Mouse (Mus musculus) bone marrow macrophage, adult 2 months (primary cell): ENCODE measurements around the gene Bdkrb1. TPM values are rescaled to one million over a fixed set of nuclear protein-coding genes. Genes with fewer than 3 reads are reported as not detected.

ENCODE experiments used
- H3K27ac ChIP-seq: 2 replicates; pipeline ENCODE4 v1.5.1; 2012; ENCODE audit warnings: low read depth, low read length; ENCODE audit not compliant: insufficient read depth
- H3K4me1 ChIP-seq: 2 replicates; pipeline ENCODE4 v1.6.1; 2012; ENCODE audit warnings: low read length; ENCODE audit not compliant: control insufficient read depth, insufficient read depth
- H3K4me3 ChIP-seq: 2 replicates; pipeline ENCODE4 v1.5.1; 2012; ENCODE audit warnings: mild to moderate bottlenecking, low read length, moderate library complexity; ENCODE audit not compliant: insufficient read depth
- CTCF ChIP-seq: IDR thresholded peaks from 2 replicates; pipeline ENCODE4 v1.5.1; 2012; ENCODE audit warnings: low read depth, mild to moderate bottlenecking, low read length, moderate library complexity
- POLR2A ChIP-seq: IDR thresholded peaks from 2 replicates; pipeline ENCODE4 v1.6.1; 2012; ENCODE audit warnings: mild to moderate bottlenecking, low read depth, low read length, borderline replicate concordance
- polyA plus RNA-seq: library from polyadenylated mRNA; stranded (reverse); fragments of >200 nt; gene quantifications from 2 replicates; pipeline ENCODE4 v1.2.4, GENCODE M21; 2012; ENCODE audit not compliant: missing spikeins, insufficient read depth, insufficient read length

Gene Bdkrb1
- polyA plus RNA-seq, 1 experiment: not detected

- H3K4me1 ChIP-seq: no peaks in the 10 kb centered on the region
- no peak overlapping the region for H3K4me3 ChIP-seq
- H3K27ac ChIP-seq: no peak overlapping the region
- no peak for TF ChIP-seq CTCF
- TF ChIP-seq POLR2A: no peak
Measured at GRCm38 (mm10) chr12:105571867-105572266, 31.0 kb upstream of the Bdkrb1 start.

GRCm38 (mm10) chr12:105572622-105573021, 30.3 kb upstream of the Bdkrb1 start:
- Histone ChIP-seq H3K4me1 (no peaks in the 10 kb centered on the region), H3K4me3 (no peak overlapping the region), H3K27ac (no peak overlapping the region)
- TF ChIP-seq POLR2A (no peak), CTCF (no peak)

- Histone ChIP-seq H3K4me3 (no peak overlapping the region), H3K4me1 (no peaks in the 10 kb centered on the region), H3K27ac (no peak overlapping the region)
- TF ChIP-seq POLR2A (no peak), CTCF (no peak)
Measured at GRCm38 (mm10) chr12:105574356-105574755, 28.5 kb upstream of the Bdkrb1 start.

GRCm38 (mm10) chr12:105580490-105580889, 22.4 kb upstream of the Bdkrb1 start:
- Histone ChIP-seq H3K27ac (no peak overlapping the region), H3K4me1 (no peaks in the 10 kb centered on the region), H3K4me3 (no peak overlapping the region)
- TF ChIP-seq CTCF: no peak
- TF ChIP-seq POLR2A: no peak

GRCm38 (mm10) chr12:105582486-105582885, 20.4 kb upstream of the Bdkrb1 start:
- no peaks in the 10 kb centered on the region for H3K4me1 ChIP-seq
- no peak overlapping the region for H3K27ac ChIP-seq
- no peak overlapping the region for H3K4me3 ChIP-seq
- TF ChIP-seq POLR2A (no peak), CTCF (no peak)

- Histone ChIP-seq H3K27ac (no peak overlapping the region), H3K4me3 (no peak overlapping the region), H3K4me1 (no peaks in the 10 kb centered on the region)
- no peak for TF ChIP-seq POLR2A
- TF ChIP-seq CTCF: no peak
Measured at GRCm38 (mm10) chr12:105583484-105583883, 19.4 kb upstream of the Bdkrb1 start.

GRCm38 (mm10) chr12:105584851-105585250, 18.0 kb upstream of the Bdkrb1 start:
- Histone ChIP-seq H3K4me3 (no peak overlapping the region), H3K4me1 (no peaks in the 10 kb centered on the region), H3K27ac (no peak overlapping the region)
- TF ChIP-seq CTCF (peak; percentile 55), POLR2A (no peak)

GRCm38 (mm10) chr12:105587526-105587925, 15.4 kb upstream of the Bdkrb1 start:
- TF ChIP-seq POLR2A: no peak
- Histone ChIP-seq H3K27ac (no peak overlapping the region), H3K4me3 (no peak overlapping the region), H3K4me1 (no peaks in the 10 kb centered on the region)

- no peak overlapping the region for H3K4me3 ChIP-seq
- no peaks in the 10 kb centered on the region for H3K4me1 ChIP-seq
- no peak overlapping the region for H3K27ac ChIP-seq
- no peak for TF ChIP-seq CTCF
Measured at GRCm38 (mm10) chr12:105590786-105591185, 12.1 kb upstream of the Bdkrb1 start.

- no peak for TF ChIP-seq POLR2A
- TF ChIP-seq CTCF: no peak
- H3K4me1 ChIP-seq: no peaks in the 10 kb centered on the region
- H3K4me3 ChIP-seq: no peak overlapping the region
- no peak overlapping the region for H3K27ac ChIP-seq
Measured at GRCm38 (mm10) chr12:105592361-105592761, 10.5 kb upstream of the Bdkrb1 start.

GRCm38 (mm10) chr12:105593471-105593870, 9.4 kb upstream of the Bdkrb1 start:
- Histone ChIP-seq H3K4me3 (no peak overlapping the region), H3K4me1 (no peaks in the 10 kb centered on the region)
- TF ChIP-seq CTCF (no peak), POLR2A (no peak)

More at GRCm38 (mm10) chr12:105593471-105593870, 9.4 kb upstream of the Bdkrb1 start:
- H3K27ac ChIP-seq: no peak overlapping the region
